Mouse (Mus musculus): Measurements from ENCODE around the gene Phldb1.
"Not testable (repeated sequence)": the region's sequence is repeated elsewhere in the genome, so short reads cannot be mapped to it uniquely, and the experiment has no call there.

Phldb1 gene

DNA sequence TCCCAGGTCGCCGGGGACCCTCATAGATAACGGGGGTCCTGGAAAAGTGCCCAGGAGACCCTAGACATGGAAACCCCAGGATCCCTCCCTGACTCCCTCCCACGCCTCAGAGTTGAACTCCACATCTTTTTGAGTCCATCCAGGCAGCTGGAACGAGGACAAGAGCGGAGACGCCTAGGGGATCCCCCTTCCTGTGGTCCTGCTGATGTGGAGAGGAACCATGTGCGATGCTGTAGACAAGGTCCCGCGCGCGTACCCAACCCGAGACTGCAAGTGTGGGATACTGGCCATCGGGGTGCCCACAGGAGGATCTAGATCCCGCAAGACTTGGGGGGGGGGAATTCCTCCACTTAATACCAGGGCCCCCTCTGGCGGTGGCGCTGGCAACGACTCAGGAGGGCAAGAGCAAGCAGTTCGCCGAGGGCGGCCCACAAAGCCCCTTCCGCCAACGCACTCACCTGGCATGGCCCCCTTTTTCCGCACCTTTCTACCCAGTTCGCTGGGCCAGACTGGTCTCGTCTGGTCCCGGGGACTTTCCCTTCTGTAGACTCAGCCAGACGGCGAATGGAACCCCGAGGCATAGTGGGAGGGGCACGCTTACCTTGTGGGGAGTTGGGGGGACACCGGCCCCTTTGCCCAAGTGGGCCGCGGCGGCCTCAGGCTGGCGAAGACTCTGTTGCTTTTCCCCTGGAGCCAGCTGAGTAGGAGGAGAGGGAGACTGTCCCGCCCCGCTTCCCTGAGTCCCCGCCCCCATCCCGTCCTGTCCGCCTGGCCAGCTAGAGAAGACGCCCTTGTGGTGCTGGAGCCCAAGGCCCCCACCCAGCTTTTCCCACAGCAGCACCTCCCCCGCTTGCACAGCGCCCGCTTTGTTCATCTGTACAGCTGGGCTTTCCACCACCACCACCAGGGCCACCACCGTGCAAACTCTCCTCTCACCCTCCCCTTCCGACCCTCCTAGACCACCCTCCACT lies at the start of gene Phldb1:
Gene Phldb1 (minus strand): TSS at position 675 of the 971 bp plus-strand sequence.
- peak; percentile 54 for DNase-seq

DNA sequence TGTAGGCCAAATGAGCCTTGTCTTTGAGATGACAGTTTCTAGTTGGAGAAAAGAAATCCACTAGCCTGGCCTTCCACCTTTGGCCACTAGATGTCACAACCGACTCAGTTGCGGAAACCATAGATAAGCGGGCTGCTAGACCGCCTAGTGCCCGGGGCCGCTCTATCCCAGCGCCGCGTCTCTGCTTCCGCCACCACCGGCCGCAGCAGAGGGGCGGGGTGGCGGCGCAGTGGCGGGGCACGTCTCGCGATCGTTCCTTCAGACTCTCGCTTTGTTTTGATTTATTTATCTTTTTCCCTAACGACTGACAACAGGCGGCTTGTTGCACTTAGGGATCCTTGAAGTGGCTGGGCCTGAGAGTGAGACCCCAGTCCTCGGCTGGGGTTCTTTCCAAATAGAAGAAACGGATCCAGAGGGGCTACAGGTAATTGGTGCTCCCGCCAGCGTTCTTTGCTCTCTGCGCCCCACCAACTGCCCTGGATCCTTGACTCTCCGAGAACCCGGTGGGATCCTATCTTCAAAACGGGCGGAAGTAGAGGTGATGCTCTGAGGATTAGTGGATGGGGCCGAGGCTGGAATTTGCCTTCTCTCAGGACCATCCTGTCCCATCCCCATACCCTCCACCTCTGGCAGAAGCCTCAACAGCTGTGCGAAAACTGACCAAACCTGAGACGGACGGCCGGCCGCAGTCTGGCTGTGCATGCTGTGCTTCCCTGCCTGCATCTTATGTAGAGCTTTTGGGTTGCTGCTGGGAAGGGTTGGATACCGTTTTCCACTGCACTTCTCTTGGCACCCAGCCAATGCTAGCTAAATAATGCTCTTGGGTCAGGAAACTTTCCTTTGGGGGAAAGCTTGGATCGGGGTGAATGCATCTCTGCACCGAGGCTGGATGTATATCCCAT lies 38.0 kb upstream of the Phldb1 start:
- DNase-seq: peak; percentile 95

DNA sequence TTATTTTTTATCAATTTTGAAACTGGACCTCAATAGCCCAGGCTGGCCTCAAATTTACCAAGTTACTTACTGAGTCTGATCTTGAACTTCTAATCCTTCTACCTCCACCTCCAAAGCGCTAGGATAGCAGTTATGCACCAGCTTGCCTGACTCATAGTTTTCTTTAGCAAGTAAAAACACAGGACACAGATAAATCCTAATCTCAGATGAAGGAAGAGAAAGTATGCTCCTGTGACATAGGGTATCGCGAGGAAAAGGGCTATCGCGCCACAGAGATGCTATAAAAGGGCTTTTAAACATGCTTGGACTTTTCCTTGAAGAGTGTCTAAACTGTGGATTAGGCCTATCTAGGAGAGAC lies 37.4 kb upstream of the Phldb1 start:
- DNase-seq: no peak

DNA sequence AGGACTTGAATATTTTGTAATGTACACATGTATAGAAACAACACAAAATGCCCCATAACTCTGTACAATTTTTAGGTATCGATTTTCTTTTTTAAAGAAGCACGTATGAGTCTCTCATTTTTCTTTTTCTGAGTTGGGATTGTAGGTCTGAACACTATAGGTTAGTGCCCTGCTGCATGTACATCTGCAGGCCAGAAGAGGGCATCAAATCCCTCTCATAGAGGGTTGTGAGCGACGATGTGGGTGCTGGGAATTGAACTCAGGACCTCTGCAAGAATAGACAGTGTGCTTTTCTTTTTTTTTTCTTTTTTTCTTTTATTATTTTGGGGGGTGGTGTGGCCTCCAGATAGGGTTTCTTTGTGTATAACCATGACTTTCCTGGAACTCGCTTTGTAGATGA lies 36.4 kb upstream of the Phldb1 start:
- DNase-seq: no peak

DNA sequence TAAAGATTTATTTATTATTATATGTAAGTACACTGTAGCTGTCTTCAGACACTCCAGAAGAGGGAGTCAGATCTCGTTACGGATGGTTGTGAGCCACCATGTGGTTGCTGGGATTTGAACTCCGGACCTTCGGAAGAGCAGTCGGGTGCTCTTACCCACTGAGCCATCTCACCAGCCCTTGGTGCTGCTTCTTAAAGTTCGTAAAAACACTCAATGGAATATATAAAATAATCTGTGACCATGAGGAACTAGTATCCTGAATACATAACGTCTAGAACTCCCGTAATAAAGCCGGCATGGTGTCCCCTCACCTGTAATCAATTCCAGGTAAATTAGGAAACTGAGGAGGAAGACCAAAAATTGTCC lies 33.0 kb upstream of the Phldb1 start:
- DNase-seq: not testable (repeated sequence)

DNA sequence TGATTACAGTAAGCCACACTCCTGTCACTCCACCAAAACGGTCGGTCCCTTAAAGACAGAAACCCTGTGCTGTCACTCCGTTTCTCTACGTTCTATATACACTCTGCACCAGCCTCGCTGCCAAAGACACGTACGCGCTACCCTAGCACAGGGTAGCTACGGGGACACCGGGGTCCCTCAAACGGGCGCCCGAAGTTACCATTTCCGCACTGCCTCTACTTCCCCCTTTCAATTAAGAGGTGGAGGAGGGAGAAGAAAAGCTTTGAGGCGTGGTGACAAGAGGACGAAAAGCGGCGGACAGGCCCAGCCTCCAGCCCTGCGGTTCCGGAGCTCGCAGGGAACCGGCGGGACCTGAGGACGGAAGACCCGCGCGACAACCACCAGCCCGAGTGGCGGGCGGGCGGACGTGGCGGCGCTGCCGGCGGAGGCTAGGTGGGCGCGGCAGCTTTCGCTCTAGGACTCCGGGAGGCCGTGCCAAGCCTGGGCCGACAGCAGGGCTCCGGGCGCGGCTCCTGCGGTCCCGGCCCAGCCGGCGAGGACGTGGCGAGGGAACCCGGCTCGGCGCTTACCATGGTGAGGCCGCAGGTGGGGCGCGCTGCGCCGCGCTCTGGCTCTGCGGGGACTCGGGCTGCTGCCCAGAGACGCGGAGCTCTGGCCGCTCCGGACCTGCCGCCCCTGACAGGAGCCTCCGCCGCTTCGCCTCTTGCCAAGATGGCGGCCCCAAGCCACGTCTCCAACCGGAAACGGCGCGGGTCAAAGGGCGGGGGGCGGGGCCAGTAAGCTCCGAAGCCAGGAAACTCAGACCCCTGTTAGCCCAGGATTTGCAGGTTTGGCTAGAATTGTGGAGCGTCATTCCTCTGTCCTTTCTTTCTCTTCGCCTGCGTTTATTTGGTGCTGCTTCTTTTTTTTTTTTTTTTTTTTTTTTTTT lies 32.4 kb upstream of the Phldb1 start, which contains the start of the genes Arcn1 and Ift46:
Gene Arcn1 (minus strand): TSS at position 745 of the 928 bp plus-strand sequence.
Gene Ift46 (plus strand): TSS at position 808 of the 928 bp plus-strand sequence.
- DNase-seq: peak; percentile 81

DNA sequence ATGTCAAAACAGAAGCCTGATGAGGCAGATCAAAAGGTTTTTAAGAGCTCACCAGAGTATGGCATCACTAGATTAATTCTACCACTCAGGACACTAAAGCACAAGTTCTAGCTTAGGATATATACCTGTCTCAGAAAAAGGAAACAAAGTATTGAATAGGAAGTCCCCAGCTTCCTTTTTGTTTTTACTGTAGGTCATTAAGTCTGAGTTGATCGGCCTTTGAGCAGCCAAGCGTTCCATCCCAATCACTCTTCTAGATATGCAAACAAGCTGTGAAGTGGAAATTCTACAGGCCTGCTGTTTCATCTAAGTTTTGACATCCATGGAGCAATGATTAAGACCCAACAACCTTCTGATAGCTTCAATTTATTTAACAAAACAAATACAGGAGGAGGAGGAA lies 25.9 kb upstream of the Phldb1 start:
- DNase-seq: no peak

DNA sequence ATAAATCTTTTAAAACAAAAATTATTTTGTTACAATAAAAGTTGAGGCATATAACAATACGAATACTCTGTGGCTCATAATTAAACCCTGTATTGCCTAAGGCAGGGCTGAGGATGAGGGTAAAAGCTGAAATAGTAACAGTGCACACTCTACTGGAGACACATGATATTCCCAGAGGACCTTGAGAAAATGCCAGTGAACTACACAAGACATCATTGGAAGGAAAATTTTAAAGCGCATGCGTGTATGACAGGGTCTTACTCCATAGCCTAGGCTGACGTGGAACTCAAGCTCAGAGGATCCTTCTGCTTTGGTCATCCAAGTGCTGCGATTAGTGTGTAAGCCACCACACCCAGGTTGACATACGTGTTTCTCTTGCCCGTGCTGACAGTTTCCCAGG lies 13.5 kb upstream of the Phldb1 start:
- no peak for DNase-seq

DNA sequence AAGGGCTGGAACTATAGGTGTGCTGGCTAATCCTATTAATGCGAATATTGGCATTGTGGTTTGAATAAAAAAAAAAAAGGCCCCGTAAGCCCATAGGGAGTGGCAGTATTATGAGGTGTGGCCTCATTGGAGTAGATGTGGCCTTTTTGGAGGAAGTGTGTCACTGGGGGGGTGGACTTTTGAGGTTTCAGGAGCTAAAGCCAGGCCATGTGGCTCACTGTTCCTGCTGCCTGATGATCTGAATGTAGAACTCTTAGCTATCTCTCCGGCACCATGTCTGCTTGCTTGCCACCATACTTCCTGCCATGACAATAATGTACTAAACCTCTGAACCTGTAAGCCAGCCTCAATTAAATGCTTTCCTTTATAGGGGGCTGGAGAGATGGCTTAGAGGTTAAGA lies 12.3 kb upstream of the Phldb1 start:
- no peak for DNase-seq

DNA sequence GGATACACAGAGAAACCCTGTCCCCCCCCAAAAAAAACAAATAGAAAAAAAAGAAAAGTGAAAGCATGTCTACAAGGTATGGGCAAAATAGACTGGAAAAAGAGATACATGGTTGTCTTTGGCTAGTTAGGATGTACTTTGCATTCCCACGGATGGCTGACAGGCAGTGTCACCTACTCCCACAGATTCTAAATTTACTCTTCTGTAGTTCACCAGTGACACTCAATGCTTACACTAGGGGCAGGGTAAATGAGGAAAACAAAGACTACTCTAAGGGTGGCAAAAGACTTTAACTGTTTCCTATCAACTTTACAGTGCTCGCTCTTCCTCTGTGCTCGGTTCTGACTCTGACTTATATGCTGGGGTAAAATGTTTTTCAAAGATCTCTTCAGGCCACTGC lies 11.7 kb upstream of the Phldb1 start:
- DNase-seq: no peak

DNA sequence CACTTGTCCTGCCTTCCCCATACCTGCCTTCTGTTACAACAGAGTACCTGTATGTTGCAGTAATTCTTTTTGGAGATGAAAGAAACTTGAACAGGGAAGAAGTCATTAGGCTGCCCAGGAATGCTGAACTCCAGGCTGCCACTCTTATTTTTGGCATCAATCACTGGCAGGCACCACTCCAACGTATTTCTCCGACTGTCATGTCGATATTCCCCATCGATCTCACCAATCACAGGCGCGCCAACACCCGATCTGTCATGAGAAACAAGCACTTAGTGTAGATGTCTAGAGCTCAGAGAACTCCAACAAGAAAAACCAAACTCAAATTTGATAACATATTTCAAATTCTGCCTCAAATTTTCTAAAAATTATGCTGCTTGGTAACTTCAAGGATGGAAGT lies 10.4 kb upstream of the Phldb1 start:
- no peak for DNase-seq

DNA sequence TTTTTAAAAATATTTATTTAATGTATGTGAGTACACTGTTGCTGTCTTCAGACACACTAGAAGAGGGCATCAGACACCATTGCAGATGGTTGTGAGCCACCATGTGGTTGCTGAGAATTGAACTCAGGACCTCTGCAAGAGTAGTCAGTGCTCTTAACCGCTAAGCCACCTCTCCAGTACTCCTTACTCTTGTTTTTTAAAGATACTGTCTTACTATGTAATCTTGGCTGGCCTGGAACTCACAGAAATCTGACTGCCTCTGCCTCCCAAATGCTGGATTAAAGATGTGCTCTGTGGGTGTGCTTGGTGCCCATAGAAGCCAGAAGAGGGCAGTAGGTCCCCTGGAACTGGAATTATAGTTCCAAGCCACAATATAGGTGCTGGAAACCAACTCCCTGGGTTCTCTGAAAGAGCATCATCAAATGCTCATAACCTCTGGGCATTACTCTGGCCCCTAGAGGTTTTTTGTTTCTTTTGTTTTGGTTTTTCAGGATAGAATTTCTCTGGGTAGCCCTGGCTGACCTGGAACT lies 5.7 kb upstream of the Phldb1 start:
- no peak for DNase-seq

DNA sequence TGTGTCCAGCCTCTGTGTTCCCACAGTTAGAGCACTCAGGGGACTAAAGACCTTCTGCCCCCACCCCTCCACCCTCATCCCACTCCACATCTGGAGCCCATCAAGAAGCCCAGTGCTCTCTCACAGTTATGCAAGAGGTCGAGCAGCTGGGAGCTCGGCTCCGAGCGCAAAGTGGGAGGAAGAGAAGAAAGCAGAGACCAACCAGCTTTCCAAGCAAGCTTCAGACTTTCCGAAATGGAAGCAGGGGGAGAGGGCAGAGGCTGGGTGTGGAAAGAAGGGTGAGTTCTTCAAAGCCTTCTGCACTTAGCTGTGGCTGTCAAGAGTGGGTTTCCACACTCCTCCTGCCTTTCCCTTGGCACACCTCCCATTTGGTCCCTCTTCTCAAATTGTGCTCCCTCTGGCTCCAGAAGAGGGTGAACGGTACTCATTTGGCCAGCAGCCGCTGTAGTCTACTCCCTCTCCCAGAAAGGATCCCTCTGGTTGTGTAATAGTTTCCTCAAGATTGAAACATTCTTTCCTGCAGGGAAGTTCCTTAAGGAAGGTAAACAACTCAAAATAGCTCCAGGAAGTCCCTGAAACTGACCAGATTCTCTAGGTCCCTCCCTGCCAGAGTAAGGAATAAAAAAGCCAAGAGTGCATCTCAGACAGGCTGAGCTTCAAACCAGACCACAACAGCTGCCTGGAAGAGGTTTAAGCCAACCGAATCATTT lies 2.4 kb upstream of the Phldb1 start:
- DNase-seq: no peak

DNA sequence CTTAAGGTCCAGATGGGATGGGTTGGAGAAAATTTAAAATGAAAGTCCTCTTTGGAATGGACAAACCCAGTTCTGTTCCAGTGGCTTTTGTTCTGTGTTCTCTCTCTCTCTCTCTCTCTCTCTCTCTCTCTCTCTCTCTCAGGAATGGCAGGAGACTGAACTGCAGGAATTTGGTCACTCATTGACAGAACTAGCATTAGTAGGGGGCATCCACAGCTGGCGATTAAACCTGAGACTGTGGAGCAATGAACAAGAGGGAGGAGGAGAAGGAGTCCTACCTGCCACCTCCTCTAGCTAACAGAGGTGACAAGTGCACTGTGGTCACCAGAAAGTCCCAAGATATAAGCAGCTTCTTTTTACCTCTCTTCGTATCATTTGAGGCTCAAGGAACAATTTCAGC lies 1.3 kb upstream of the Phldb1 start:
- DNase-seq: no peak

DNA sequence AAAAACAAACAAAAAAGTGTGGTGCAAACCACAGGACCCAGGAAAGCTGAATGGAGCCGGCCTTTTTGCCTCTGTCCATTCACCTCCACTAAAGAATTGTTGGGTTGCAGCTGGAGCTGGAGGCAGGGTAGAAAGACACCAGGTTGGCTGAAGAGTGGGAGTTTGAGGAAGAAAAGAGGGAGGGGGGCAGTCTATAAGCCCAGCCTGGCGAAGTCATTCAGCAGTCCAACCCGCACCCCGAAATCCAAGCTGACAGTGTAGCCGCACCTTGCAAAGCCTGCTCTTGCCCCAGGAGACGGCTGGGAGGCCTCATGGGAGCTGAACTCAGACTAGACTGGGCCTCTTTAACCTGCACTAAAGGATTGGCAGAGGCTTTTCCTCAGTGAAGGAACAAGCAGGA lies 888 bp upstream of the Phldb1 start:
- DNase-seq: no peak

DNA sequence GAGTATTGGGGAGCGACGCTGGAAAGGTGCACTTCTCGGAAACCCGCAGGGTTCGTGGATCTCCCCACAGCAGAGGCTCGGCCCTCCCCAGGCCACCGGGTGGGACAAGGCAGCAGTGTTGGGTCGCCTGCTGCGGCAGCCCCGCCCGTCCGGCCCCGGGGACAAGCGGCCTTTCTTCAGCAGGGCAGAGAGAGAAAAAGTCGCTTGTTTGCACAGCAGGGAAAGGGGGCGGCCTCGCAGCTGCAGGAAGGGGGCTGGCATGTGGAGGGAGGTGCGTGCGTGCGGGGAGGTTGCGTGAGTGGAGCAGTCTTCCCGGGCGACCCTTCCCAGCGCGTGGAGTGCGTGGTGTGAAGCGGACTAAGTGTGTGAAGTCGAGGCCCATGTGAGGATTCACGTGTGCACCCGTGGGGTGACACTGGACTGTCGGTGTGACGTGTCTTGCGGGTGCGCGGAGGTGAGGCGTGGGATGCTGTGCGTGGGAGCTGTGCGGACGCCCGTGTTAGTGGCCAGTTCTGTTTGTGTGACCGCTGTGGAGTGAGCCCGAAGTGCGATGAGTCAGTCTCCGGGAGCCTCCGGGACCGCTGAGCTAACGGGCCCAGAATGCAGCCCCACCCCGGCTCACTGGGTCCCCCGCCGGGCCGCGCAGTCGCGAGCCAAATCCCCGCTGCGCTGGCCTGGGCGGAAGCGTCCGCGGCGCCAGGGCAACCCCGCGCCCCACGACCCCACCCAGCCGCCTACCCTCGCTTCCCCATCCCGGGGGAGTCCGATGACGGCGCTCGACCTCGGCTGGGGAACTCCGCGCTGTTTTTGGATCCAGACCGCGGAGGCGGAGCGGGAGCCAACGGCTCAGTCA lies 1.1 kb downstream of the Phldb1 start:
- DNase-seq: peak; percentile 44

DNA sequence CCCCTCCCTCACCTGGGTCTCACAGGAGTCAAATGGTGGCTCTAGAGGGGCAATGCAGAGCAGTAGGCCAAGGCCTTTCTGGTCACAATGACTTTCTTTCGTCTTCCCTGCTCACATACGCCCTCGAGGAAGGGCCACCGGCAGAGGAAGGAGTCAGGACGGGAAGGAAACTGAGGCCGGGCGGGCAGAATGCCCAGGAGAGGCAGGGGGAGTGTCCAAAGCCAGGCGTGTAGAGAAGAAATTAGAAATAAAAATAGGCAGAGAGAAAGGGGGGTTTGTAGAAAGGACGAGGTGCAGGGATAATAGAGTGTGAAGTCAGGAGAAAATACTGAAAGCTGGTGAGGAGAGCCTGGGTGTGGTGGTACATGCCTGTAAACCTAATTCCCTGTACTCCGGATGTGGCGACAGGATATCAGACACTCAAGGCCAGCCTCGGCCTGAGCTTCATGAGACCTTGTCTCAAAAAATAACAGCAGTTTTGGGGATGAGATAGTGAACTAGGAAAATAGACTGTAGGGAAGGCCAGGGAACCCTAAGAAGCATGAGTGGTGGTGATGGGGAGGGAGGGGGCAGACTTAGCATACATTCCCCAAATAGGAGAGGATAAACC lies 2.0 kb downstream of the Phldb1 start:
- peak; percentile 18 for DNase-seq

DNA sequence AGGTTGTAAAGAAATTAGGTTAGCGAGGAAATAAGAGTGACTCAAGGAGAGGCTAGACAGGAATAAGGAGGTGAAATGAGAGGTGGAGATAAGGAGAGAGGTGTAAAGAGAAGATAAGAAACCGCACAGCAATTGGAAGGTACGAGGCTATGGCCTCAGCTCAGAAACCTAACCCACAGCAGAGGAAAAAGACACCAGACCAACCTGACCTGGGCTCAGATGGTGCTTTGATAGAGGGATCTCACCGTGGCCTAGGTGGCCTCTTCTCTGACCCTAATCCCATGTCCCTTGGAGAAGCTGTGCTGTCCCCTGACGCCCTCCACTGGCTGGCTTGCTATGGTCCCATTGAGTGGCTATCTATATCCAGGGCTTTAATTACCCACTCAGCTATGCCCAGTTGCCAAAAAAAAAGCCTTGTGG lies 2.9 kb downstream of the Phldb1 start:
- DNase-seq: no peak

DNA sequence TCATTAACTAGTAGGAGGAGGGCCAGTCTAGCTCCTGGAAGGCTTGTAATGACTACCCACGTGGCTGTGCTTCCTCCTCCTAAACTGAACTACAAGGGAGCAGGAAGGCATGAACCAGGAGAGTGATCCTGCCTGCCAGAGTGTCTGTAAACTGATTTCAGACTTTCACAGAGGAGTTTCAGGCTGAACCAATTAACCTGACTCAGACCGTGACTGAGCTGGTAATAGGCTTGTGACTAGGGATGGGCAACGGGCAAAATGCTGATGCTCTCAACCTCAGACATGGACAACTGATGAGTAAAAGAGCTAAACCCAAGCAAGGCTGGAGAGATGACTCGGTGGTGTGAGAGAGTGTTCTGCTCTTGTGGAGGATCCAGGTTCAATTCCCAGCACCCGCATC lies 7.6 kb downstream of the Phldb1 start:
- DNase-seq: no peak
